Mouse (Mus musculus): Measurements from ENCODE around the gene Acoxl. TPM values are rescaled to one million over a fixed set of nuclear protein-coding genes. Genes with fewer than 3 reads are reported as not detected.
A peak's percentile ranks its signal among the peaks of the same experiment; 100 is the strongest.

The Acoxl gene
- polyA plus RNA-seq, 1 experiment from 2014 or later: 0.34 TPM

DNA sequence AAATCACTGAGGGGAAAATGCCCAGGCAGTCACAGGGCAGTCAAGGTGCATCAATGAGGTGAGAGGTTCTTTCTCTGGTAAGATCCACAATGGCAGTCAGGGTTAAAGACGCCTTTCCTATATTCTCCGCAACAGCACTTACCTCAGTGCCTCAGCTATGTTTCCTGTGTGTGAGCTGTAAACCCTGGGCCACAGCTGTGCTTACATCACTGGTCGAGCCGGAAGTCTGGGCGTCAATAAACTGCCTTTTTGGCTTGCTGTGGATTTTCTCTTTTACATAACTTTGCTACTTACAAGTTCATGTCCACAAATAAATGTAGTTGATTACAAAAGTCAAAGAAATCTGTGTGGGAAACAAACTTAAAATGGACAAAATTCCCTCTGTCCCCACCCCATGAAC lies 42.4 kb downstream of the Acoxl start:
- DNase-seq (ENCODE audit: low spot score) (no peak), ATAC-seq (replicated peaks; ENCODE audit: low FRiP score) (no peak)
- no peak overlapping the region for H3K4me3 ChIP-seq (ENCODE audit: low read depth, low read length)
- H3K27ac ChIP-seq (ENCODE audit: low read depth, low read length): no peak overlapping the region
- H3K9ac ChIP-seq (ENCODE audit: low read depth, low read length): no peak overlapping the region
- H3K9me3 ChIP-seq (ENCODE audit: control insufficient read depth, low read length): no peaks in the 10 kb centered on the region
- H3K4me1 ChIP-seq (replicated peaks; ENCODE audit: control insufficient read depth, insufficient read depth, low read length): no peaks in the 10 kb centered on the region
- H3K4me2 ChIP-seq: no peak overlapping the region
- WGBS: 78% methylated on average over 5 of the region's 5 CpGs
- no peaks in the 10 kb centered on the region for H3K36me3 ChIP-seq (ENCODE audit: control insufficient read depth, insufficient read depth, low read length)
- H3K27me3 ChIP-seq (replicated peaks; ENCODE audit: control insufficient read depth, insufficient read depth, low read length): no peaks in the 10 kb centered on the region

DNA sequence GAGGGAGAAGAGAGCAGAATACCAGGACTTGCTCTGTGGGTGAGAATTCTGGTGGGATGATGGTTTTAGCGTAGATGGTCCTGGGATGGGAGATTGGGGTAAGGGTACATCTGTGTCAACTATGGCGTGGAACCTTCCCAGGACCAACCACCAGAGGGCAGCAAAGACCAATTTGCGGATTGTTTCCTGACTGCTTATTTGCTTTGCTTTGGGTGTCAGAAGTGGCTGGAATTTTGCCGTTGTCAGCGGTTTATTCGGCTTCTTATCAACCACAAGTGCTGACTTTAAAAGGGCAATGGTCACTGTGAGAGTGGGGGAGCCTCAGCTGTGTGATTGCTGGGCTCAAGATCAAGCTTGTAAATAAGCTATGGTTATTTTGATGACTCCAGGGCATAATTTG lies 50.8 kb downstream of the Acoxl start:
- H3K9me3 ChIP-seq (ENCODE audit: control insufficient read depth, low read length): no peaks in the 10 kb centered on the region
- H3K4me2 ChIP-seq: no peak overlapping the region
- no peak overlapping the region for H3K27ac ChIP-seq (ENCODE audit: low read depth, low read length)
- H3K4me3 ChIP-seq (ENCODE audit: low read depth, low read length): no peak overlapping the region
- DNase-seq (ENCODE audit: low spot score) (peak; percentile 78), ATAC-seq (replicated peaks; ENCODE audit: low FRiP score) (no peak)
- H3K9ac ChIP-seq (ENCODE audit: low read depth, low read length): no peak overlapping the region
- 0 out of 2 replicates have a peak, but pooled peaks cover 2% of the 10 kb centered on the region for H3K27me3 ChIP-seq (replicated peaks; ENCODE audit: control insufficient read depth, insufficient read depth, low read length)
- 4% methylated on average over 6 of the region's 6 CpGs for WGBS
- H3K4me1 ChIP-seq (replicated peaks; ENCODE audit: control insufficient read depth, insufficient read depth, low read length): no peaks in the 10 kb centered on the region
- H3K36me3 ChIP-seq (ENCODE audit: control insufficient read depth, insufficient read depth, low read length): no peaks in the 10 kb centered on the region

DNA sequence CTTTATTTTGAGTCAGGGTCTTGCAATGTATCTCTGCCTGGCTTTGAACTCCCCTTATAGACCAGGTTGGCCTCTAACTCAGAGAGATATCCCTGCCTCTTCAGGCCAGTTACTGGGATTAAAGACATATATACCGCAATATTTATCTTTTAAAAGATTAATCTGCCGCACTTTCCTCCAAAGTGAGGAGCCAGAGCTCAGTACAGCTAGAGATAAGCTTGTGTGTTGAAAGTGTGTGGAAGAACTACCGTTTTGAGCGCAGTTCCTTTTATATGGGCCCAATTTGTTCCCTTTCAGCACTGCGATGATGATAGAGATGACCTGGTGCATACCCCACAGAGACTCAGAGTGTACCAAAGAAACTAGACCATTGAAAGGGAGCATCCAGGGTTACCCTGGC lies 51.3 kb downstream of the Acoxl start:
- no peak overlapping the region for H3K4me3 ChIP-seq (ENCODE audit: low read depth, low read length)

DNA sequence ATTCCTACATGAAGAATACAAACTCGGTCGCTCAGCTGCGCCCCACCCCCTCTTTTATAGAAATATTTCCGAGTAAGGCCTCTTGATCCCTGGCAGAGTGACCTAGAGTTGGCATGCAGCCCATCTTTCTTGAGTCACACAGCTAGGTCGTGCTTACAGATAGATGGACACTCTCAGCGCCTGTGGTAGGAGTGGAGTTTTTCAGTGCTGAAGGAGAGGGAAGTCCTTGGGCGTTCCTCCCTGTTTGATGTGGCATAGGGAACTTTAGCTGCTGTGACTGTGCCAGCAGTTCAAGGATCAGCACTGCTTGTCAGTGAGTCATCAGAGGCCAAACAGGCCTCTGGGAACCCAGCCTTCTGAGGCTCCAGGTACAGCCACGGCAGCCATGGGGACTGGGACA lies 51.9 kb downstream of the Acoxl start:
- DNase-seq (ENCODE audit: low spot score) (no peak), ATAC-seq (replicated peaks; ENCODE audit: low FRiP score) (no peak)
- 0 out of 2 replicates have a peak, but pooled peaks cover 2% of the 10 kb centered on the region for H3K27me3 ChIP-seq (replicated peaks; ENCODE audit: control insufficient read depth, insufficient read depth, low read length)
- H3K4me1 ChIP-seq (replicated peaks; ENCODE audit: control insufficient read depth, insufficient read depth, low read length): no peaks in the 10 kb centered on the region
- H3K9ac ChIP-seq (ENCODE audit: low read depth, low read length): no peak overlapping the region
- no peak overlapping the region for H3K27ac ChIP-seq (ENCODE audit: low read depth, low read length)
- no peaks in the 10 kb centered on the region for H3K36me3 ChIP-seq (ENCODE audit: control insufficient read depth, insufficient read depth, low read length)
- H3K4me3 ChIP-seq (ENCODE audit: low read depth, low read length): no peak overlapping the region
- H3K9me3 ChIP-seq (ENCODE audit: control insufficient read depth, low read length): no peaks in the 10 kb centered on the region
- no peak overlapping the region for H3K4me2 ChIP-seq
- WGBS: 75% methylated on average over 8 of the region's 8 CpGs

More for the DNA sequence above, 51.3 kb downstream of the Acoxl start:
- 71% methylated on average over 5 of the region's 5 CpGs for WGBS
- Histone ChIP-seq H3K9ac (ENCODE audit: low read depth, low read length) (no peak overlapping the region), H3K27me3 (replicated peaks; ENCODE audit: control insufficient read depth, insufficient read depth, low read length) (0 out of 2 replicates have a peak, but pooled peaks cover 2% of the 10 kb centered on the region), H3K36me3 (ENCODE audit: control insufficient read depth, insufficient read depth, low read length) (no peaks in the 10 kb centered on the region), H3K4me1 (replicated peaks; ENCODE audit: control insufficient read depth, insufficient read depth, low read length) (no peaks in the 10 kb centered on the region), H3K27ac (ENCODE audit: low read depth, low read length) (no peak overlapping the region), H3K4me2 (no peak overlapping the region), H3K9me3 (ENCODE audit: control insufficient read depth, low read length) (no peaks in the 10 kb centered on the region)
- ATAC-seq (replicated peaks; ENCODE audit: low FRiP score): no peak
- DNase-seq (ENCODE audit: low spot score): no peak

DNA sequence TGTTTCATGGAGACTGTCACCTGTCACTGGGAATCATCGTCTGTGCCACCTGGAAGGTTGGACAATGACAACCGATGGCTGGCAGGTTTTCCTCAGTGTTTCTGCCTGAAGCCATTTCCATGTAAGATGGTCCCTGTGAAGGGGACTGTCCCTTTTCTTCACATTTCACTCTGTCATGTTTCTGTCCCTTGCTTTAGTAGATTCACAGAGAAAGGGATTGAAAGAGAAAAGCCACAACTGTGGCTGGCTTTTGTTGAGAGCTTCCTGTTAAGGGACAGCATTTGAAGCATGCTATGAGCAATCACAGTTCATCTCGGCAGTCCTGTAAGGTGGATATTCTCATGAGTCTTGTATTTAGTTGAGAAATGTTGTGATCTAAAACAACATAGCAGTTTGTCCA lies 52.4 kb downstream of the Acoxl start:
- Histone ChIP-seq H3K9me3 (ENCODE audit: control insufficient read depth, low read length) (no peaks in the 10 kb centered on the region), H3K27me3 (replicated peaks; ENCODE audit: control insufficient read depth, insufficient read depth, low read length) (0 out of 2 replicates have a peak, but pooled peaks cover 2% of the 10 kb centered on the region), H3K4me3 (ENCODE audit: low read depth, low read length) (no peak overlapping the region), H3K4me1 (replicated peaks; ENCODE audit: control insufficient read depth, insufficient read depth, low read length) (no peaks in the 10 kb centered on the region), H3K4me2 (no peak overlapping the region), H3K36me3 (ENCODE audit: control insufficient read depth, insufficient read depth, low read length) (no peaks in the 10 kb centered on the region), H3K27ac (ENCODE audit: low read depth, low read length) (no peak overlapping the region), H3K9ac (ENCODE audit: low read depth, low read length) (no peak overlapping the region)
- DNase-seq (ENCODE audit: low spot score) (no peak), ATAC-seq (replicated peaks; ENCODE audit: low FRiP score) (no peak)
- WGBS: 85% methylated on average over 3 of the region's 3 CpGs

DNA sequence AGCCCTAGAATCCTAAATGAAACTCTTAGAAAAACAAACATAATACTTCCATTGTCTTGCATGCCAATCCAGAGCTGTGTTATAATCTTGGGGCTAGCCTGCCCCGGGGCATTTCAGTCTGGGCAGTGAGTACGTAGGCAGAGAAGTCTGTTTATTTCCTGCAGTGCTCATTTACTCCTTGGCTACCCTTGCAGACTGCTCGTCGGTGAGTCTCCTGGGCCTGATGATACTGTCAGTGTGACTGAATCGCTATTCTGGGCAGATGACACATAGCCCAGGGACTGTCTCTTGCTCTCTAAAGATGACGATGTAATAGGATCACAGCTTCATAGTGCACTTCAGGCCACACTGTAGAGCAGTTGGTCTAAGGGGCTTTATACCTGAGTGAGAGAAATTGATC lies 56.2 kb downstream of the Acoxl start:
- ATAC-seq (replicated peaks; ENCODE audit: low FRiP score) (no peak), DNase-seq (ENCODE audit: low spot score) (no peak)
- 54% methylated on average over 6 of the region's 6 CpGs for WGBS
- no peak overlapping the region for H3K27ac ChIP-seq (ENCODE audit: low read depth, low read length)
- no peaks in the 10 kb centered on the region for H3K9me3 ChIP-seq (ENCODE audit: control insufficient read depth, low read length)
- no peaks in the 10 kb centered on the region for H3K27me3 ChIP-seq (replicated peaks; ENCODE audit: control insufficient read depth, insufficient read depth, low read length)
- H3K4me1 ChIP-seq (replicated peaks; ENCODE audit: control insufficient read depth, insufficient read depth, low read length): no peaks in the 10 kb centered on the region
- H3K4me2 ChIP-seq: no peak overlapping the region
- no peak overlapping the region for H3K9ac ChIP-seq (ENCODE audit: low read depth, low read length)
- H3K36me3 ChIP-seq (ENCODE audit: control insufficient read depth, insufficient read depth, low read length): no peaks in the 10 kb centered on the region
- no peak overlapping the region for H3K4me3 ChIP-seq (ENCODE audit: low read depth, low read length)

DNA sequence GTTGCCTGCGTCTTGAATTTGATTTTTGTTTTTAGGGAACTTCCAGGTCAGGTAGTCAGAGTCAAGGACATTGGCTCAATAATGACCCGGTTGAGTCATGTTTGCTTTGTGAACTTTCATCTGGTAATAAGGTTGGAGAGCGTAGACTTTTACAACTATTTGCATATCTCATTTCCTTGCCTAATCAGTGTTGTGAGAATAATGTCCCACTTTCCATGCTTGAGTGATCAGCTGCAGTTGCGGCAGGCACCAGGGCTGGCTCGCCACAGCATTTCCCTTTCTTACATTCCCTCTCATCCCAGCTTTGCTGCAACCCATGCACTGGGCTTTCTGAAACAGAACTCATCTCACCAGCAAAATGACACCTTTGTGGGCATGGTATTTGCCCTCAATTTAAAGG lies 59.0 kb downstream of the Acoxl start:
- DNase-seq (ENCODE audit: low spot score) (no peak), ATAC-seq (replicated peaks; ENCODE audit: low FRiP score) (no peak)
- H3K27me3 ChIP-seq (replicated peaks; ENCODE audit: control insufficient read depth, insufficient read depth, low read length): no peaks in the 10 kb centered on the region
- H3K36me3 ChIP-seq (ENCODE audit: control insufficient read depth, insufficient read depth, low read length): no peaks in the 10 kb centered on the region
- H3K4me3 ChIP-seq (ENCODE audit: low read depth, low read length): no peak overlapping the region
- no peak overlapping the region for H3K4me2 ChIP-seq
- H3K4me1 ChIP-seq (replicated peaks; ENCODE audit: control insufficient read depth, insufficient read depth, low read length): no peaks in the 10 kb centered on the region
- no peak overlapping the region for H3K27ac ChIP-seq (ENCODE audit: low read depth, low read length)
- WGBS: 74% methylated on average over 5 of the region's 5 CpGs
- H3K9me3 ChIP-seq (ENCODE audit: control insufficient read depth, low read length): no peaks in the 10 kb centered on the region
- no peak overlapping the region for H3K9ac ChIP-seq (ENCODE audit: low read depth, low read length)

DNA sequence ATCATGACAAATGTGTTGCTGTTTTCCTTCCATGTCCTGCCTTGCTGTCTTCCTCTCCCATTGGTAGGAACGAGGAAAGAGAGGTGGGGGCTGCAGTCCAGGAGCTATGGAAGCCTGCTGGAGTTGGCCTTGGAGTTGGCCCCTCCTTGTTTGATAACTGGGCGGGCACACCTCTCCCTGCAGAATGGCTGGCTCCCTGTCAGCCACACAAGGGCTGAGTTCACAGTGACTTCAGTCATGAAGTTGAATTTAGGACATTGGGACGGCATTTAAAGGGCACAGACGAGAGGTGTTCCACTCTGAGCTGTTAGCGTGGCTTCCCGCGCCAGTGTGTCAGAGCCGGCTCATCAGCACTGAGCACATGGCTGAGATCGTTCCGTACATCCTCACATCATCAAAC lies 66.2 kb downstream of the Acoxl start:
- no peak for ATAC-seq (replicated peaks; ENCODE audit: low FRiP score)
- DNase-seq (ENCODE audit: low spot score): no peak
- WGBS: 81% methylated on average over 10 of the region's 10 CpGs
- no peaks in the 10 kb centered on the region for H3K9me3 ChIP-seq (ENCODE audit: control insufficient read depth, low read length)
- no peak overlapping the region for H3K27ac ChIP-seq (ENCODE audit: low read depth, low read length)
- no peak overlapping the region for H3K4me3 ChIP-seq (ENCODE audit: low read depth, low read length)
- no peak overlapping the region for H3K4me2 ChIP-seq
- H3K4me1 ChIP-seq (replicated peaks; ENCODE audit: control insufficient read depth, insufficient read depth, low read length): peaks cover 8% of the 10 kb centered on the region; the same call in 1 of the 2 replicates
- H3K36me3 ChIP-seq (ENCODE audit: control insufficient read depth, insufficient read depth, low read length): no peaks in the 10 kb centered on the region
- H3K9ac ChIP-seq (ENCODE audit: low read depth, low read length): no peak overlapping the region
- peaks cover 3% of the 10 kb centered on the region; the same call in 1 of the 2 replicates for H3K27me3 ChIP-seq (replicated peaks; ENCODE audit: control insufficient read depth, insufficient read depth, low read length)

DNA sequence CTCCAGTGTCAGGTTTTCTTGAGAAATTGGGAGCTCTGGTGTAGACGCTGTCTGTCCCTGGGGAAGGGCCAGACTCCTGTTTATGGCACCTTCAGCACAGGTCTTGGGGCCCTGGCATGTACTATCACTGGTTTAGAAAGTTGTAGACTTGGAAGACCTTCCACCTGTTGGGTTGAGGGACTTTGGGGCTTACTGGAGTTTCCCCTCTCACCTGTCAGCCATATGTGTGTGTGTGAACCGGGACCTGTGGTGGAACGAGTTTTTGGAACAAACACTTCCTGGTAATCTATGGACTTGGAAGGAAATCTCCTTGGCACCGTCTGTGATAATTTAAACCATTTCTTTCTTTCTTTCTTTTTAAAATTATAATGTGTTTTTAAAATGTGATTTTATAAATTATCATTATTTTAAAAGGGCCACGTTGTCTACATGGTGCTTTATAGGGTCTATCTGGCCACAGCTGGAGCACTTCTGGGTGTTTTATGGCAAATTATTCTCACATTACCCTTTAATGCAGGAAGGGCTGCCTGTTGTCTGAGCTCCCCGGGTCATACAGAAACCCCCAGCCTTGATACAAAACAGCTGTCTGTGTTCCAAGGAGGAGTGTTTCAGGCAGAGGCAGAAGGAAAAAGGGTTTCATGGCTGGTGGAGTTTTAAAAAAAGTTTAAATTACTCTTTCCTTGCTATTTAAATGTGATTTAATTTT lies 68.5 kb downstream of the Acoxl start:
- peaks cover 8% of the 10 kb centered on the region; the same call in 1 of the 2 replicates for H3K4me1 ChIP-seq (replicated peaks; ENCODE audit: control insufficient read depth, insufficient read depth, low read length)
- no peaks in the 10 kb centered on the region for H3K9me3 ChIP-seq (ENCODE audit: control insufficient read depth, low read length)
- no peak overlapping the region for H3K4me3 ChIP-seq (ENCODE audit: low read depth, low read length)
- ATAC-seq (replicated peaks; ENCODE audit: low FRiP score) (no peak), DNase-seq (ENCODE audit: low spot score) (no peak)
- no peaks in the 10 kb centered on the region for H3K36me3 ChIP-seq (ENCODE audit: control insufficient read depth, insufficient read depth, low read length)
- H3K4me2 ChIP-seq: no peak overlapping the region
- no peak overlapping the region for H3K9ac ChIP-seq (ENCODE audit: low read depth, low read length)
- H3K27me3 ChIP-seq (replicated peaks; ENCODE audit: control insufficient read depth, insufficient read depth, low read length): peaks cover 3% of the 10 kb centered on the region; the same call in 1 of the 2 replicates
- WGBS: 59% methylated on average over 6 of the region's 6 CpGs
- H3K27ac ChIP-seq (ENCODE audit: low read depth, low read length): no peak overlapping the region
